Mouse (Mus musculus) liver, adult 2 months (tissue): ENCODE results near the gene Zmiz2.

Experiments
- CTCF ChIP-seq: fragments of 200-500 bp; IDR thresholded peaks from 2 replicates; pipeline ENCODE4 v1.5.1; 2011; ENCODE audit warnings: low read depth, low read length, control low read depth
- POLR2A ChIP-seq: fragments of 200-500 bp; IDR thresholded peaks from 2 replicates; pipeline ENCODE4 v1.6.1; 2011; ENCODE audit warnings: low read length, control low read depth; ENCODE audit not compliant: insufficient read depth; ENCODE audit errors: extremely low read depth

GRCm38 (mm10) chr11:6388726-6389413 lies at the start of gene Zmiz2:
- TF ChIP-seq CTCF (no peak), POLR2A (peak; percentile 66)
